Mouse (Mus musculus): ENCODE data around the gene Hoxd11. TPM values are rescaled to one million over a fixed set of nuclear protein-coding genes. Genes with fewer than 3 reads are reported as not detected.
A peak's percentile ranks its signal among the peaks of the same experiment; 100 is the strongest.

Gene Hoxd11
- total RNA-seq, 2 experiments from 2014 or later: not detected

- no peak for DNase-seq
Measured at GRCm38 (mm10) chr2:74709465-74710419, 30.4 kb downstream of the Hoxd11 start.

DNA sequence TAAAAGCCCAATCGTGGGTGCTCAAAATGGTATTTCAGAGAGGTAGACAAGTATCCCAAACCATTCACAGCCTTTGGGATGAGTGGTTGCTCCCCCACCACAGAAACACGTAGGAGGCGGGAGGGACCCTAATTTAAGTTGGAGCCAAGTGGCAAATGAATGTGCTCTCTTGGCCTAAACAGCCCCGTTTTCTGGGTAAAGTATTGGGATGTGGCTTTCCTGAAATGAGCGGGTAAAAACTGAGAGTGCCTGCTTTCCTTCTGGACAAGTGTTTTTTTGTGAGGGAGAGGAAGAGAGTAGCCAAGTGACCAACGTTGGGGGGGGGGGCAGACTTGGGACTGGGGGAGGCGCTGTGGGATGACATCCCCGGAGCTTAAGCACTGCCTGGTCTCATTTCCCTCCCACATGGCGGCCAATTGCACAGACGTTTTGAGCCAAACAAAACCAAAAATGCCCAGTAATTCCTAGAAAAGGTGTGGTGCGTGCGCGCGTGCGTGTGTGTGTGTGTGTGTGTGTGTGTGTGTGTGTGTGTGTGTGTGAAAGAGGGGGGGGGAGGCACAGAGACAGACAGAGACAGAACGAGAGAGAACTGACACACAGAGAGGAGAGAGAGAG, 31.7 kb downstream of the Hoxd11 start:
- DNase-seq: peak; percentile 44 to 48

DNA sequence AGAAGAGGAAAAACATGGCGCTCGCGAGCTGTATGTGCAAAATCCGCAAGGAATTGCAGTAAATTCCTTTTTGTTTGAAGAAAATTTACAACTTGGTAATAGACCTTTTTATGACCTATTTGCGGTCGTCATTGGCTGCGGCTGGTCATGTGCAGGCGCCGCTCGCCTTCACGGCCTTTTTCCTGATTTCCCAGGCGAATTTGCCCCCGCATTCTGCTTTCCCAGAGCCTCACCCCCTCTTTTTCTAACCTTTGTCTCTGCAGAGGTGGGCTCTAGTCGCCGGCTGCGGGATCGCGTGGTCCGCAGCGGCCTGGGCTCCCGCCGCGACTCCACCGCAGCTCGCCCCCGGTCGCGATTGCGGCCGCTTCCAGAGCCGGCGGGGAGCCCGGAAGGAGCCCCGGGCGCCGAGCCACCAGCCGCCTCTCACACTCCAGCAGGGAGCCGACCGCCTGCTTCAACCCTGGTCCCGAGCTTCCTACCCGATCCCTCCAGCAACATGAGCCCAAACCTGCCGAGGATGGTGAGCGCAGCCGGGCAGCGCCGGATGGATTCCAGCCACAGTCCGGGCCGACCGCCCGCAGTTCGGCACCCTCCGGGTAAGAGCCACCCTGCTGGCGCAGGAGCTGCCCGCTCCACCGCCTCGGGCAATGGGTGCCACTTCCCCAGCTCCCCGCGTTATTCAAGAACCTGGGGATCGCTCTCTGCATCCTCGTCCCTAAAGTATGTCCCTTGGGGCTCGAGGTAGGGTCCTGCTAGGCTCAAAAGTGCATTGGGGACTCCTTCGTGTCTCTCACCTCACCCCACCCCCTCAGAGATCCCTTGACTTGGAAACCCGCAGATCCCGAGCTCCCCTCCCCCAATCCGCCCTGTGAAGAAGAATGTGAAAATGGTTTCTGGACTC, 32.6 kb downstream of the Hoxd11 start, which contains the start of the genes Hoxd3 and Hoxd4:
Hoxd3 (plus strand) TSS at position 207 of the 901 bp plus-strand sequence.
Hoxd4 (plus strand) TSS at position 209 of the 901 bp plus-strand sequence.
- peak; percentile 74 to 82 for DNase-seq

GRCm38 (mm10) chr2:74713239-74714150, 34.1 kb downstream of the Hoxd11 start:
- no peak for DNase-seq

DNA sequence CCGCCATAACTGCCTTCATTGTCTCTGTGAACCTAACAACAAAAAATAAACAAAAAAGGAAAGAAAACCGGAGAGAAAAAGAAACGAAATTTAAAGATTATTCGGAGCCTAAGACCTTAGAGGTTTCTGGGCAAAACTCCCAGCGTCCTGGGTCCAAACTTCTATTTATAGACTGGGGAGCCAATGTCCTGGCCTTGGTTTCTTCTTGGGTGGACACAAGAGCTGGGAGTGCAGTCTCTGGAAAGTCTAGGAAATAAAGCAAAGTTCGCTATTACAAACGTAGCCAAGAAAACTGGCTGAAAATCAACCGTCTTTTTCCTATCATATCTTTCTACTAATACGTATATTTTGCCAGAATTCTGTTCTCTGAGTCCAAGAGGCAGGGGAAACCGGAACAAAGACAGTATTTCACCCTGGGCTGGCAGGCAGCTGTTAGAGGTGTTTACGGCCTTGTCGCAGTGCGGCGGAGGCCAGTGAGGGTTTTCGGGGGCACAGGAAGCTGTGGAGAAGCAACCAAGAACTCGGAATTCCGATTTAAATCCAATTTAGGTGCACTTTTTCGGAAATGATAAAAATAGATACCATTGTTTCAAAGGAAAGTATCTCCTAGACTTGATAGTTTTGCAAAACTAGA, 34.9 kb downstream of the Hoxd11 start:
- peak in 1 of 2 experiments; percentile 47 for DNase-seq

GRCm38 (mm10) chr2:74714881-74715280, 35.5 kb downstream of the Hoxd11 start:
- DNase-seq: peak; percentile 80 to 85

DNA sequence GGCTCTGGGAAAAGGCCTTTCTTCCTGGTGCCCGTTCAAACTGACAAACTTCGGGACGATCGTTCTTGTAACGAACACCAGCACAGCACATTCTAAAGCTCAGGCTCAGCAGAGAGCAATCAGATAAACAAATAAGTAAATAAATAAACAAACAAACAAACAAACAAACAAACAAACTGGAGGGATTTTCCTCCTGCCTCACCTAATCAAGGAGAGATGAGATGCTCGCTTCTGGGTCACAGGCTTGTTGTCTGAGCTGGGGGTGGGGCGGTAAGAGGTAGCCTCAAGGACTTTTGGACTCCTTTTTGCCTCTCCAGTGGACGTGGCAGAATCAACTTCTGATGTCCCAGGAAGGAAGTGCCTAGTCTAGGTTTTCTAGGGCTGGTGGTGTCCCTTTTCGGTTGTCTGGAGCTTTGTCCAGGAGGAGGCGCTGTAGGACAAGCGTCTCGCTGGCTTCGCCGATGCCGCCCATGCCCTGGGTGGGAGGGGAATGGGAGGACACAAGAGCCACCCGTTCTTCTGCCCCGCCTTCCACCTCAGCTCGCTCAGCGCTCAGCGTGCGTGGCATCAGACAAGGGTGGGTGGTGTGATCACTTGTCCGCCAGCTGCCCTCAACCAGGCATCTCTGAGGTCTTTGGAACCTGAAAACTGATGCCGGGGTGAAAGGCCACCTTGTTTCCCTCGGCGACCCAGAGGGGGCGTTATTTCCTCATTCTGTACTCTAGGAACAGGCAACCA, 36.3 kb downstream of the Hoxd11 start:
- peak; percentile 95 to 96 for DNase-seq

DNA sequence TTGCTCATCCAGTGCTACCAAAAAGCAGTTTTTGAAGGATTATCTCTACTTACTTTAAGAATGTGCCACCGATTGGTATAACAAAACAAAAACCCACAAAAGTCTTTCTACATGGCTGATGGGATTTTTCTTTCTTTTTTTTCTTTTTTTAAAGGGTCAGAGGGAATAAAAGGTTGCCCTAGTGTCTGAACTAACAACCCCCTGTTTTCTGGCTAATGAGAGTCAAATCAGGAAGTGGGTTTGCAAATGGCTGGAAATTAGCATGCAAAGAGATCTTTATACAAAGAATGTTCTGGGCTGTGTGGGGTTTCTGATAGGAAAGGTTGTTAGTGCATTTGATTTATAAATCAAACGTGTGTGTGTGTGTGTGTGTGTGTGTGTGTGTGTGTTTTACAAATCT, 41.0 kb downstream of the Hoxd11 start:
- DNase-seq: no peak

DNA sequence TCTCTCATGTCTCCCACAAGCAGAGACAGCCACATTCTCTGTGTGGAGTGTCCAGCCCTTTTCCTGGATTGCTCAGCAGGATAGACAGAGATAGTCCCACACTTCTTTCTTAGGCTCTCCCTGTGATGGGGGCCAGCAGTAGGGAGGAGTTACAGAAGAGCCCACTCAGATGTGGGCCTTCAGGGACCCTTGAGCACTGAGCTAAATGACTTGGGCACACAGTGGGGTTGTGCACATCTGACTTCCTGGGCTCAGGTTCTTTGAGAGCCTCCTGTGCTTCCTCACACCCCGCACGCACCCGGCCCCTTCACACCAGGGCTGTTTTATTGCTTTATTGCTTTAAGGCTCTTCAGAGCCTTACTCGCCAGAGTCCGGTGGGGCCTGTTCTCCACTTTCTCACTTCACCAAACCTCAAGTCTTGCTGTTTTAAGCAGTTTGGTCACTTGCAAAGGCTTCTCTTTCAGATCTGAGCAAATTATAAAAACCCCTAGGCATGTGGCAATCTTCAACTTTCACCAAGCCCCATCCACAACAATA, 41.7 kb downstream of the Hoxd11 start:
- no peak for DNase-seq

DNA sequence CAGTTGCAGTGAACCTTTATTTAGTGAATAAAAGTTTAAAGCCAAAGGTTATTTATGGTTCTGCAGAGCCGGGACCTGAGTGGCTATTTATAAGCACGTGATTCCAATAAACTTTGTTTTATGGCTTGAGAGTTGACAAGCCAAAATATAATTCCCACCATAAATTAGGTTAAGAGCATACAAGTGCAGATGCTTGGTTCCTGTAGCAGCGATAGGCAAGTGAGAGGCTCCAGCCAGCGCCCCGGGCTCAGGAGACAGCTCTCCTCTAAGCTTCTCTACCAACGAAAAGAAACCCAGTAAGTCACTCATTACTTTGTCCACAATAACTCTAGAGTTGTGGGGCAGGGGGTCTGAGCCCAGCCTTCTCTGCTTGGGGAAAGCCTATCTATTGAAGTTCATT, 42.5 kb downstream of the Hoxd11 start:
- no peak for DNase-seq

DNA sequence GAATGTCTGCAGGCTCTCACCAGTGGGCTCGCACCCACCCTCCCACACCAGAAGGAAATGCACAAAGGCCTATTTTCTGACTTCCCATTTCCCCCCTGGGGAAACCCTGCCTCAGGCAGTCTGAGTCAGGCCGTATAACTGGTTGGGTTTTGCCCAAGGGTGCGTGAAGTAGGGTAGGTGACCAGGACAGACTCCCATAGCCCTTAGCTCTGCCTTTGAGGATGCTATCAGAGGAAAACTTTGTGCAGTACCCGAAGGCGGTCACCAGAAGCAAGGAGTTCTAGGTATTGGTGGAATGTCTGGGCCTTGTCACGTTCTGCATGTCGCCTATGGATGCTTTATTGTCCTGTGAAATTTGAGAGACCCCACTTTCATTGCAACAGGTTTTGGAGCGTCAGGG, 43.6 kb downstream of the Hoxd11 start:
- no peak for DNase-seq

GRCm38 (mm10) chr2:74724244-74725015, 45.1 kb downstream of the Hoxd11 start:
- DNase-seq: peak in 1 of 2 experiments; percentile 44

- no peak for DNase-seq
Measured at GRCm38 (mm10) chr2:74725171-74725570, 45.8 kb downstream of the Hoxd11 start.

DNA sequence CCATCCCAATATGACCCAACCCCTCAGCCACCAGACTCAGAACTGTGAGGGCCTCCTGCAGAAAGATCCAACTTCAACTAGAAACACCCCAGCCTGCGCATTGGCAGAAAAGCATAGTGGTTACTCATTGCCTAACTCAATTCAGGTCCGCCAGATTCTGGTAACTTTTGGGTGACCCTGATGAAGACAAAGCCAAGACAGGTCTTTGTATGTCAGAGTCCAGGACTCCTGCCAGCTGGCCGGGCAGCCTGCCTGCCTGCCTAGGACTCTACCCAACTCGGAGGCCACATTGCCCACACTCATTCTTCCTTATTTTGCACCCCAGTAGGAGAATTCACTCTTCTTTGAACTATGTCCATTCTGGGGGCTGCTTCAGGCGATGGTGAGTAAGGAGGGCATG, 47.2 kb downstream of the Hoxd11 start, which contains the start of gene Gm28230:
Gm28230 (plus strand) TSS at position 178 of the 400 bp plus-strand sequence.
- peak; percentile 54 to 63 for DNase-seq

DNA sequence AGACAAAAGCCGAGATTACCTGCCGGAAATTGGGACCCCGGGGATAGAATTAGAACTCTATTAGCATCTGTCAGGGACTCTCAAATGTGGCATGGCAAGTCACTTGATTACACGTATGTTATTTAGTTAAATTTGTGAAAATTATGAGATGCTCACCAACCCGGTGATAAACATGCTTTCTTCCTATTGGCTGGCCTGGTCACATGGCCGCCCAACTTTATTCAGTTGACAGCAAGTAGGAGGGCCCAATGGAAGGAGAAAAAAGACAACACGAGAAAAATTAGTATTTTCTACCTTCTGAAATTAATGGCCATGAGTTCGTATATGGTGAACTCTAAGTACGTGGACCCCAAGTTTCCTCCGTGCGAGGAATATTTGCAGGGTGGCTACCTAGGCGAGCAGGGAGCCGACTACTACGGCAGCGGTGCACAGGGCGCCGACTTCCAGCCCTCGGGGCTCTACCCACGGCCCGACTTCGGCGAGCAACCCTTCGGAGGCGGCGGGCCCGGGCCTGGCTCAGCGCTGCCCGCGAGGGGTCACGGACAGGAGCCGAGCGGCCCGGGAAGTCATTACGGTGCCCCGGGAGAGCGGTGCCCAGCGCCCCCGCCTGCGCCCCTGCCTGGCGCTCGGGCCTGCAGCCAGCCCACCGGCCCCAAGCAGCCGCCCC, 47.7 kb downstream of the Hoxd11 start:
- DNase-seq: no peak

- no peak for DNase-seq
Measured at GRCm38 (mm10) chr2:74727640-74728302, 48.4 kb downstream of the Hoxd11 start.

DNA sequence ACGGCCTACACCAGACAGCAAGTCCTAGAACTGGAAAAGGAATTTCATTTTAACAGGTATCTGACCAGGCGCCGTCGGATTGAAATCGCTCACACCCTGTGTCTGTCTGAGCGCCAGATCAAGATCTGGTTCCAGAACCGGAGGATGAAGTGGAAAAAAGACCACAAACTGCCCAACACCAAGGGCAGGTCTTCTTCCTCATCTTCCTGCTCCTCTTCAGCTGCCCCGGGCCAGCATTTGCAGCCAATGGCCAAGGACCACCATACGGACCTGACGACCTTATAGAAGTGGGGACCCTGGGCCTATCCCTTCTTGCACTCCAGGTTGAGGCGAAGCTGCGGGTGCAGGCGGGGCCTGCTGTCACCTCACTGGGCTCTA, 48.9 kb downstream of the Hoxd11 start:
- no peak for DNase-seq
